Mouse (Mus musculus): ENCODE results near the gene Osbpl10.

Gene Osbpl10

GRCm38 (mm10) chr9:115274806-115275205 lies 296.4 kb downstream of the Osbpl10 start:
- no peak for DNase-seq (ENCODE audit: low spot score)

GRCm38 (mm10) chr9:115278641-115279040 lies 300.3 kb downstream of the Osbpl10 start:
- DNase-seq (ENCODE audit: low spot score) = no peak

All from retina, embryonic 14.5 days (tissue).